Mouse (Mus musculus): Measurements from ENCODE around the gene Bmf. TPM values are rescaled to one million over a fixed set of nuclear protein-coding genes. Genes with fewer than 3 reads are reported as not detected.

Bmf gene
- polyA plus RNA-seq, 1 experiment from 2014 or later, result 0.62 TPM

- no peak overlapping the region for H3K4me2 ChIP-seq
- no peak overlapping the region for H3K27ac ChIP-seq
- no peaks in the 10 kb centered on the region for H3K9me3 ChIP-seq (replicated peaks)
- H3K36me3 ChIP-seq, result no peaks in the 10 kb centered on the region
- H3K27me3 ChIP-seq (replicated peaks), result no peaks in the 10 kb centered on the region
- WGBS (ENCODE audit: insufficient replicate concordance), result 61% methylated on average over 7 of the region's 7 CpGs
- 0 out of 2 replicates have a peak, but pooled peaks cover 4% of the 10 kb centered on the region for H3K4me1 ChIP-seq
- H3K4me3 ChIP-seq, result no peak overlapping the region
- no peak overlapping the region for H3K9ac ChIP-seq
- no peak for ATAC-seq
These were observed 42.4 kb downstream of the Bmf start for GRCm38 (mm10) chr2:118507126-118507525.

- H3K4me1 ChIP-seq, result no peaks in the 10 kb centered on the region
- no peaks in the 10 kb centered on the region for H3K9me3 ChIP-seq (replicated peaks)
- 68% methylated on average over 2 of the region's 2 CpGs for WGBS (ENCODE audit: insufficient replicate concordance)
- H3K36me3 ChIP-seq, result no peaks in the 10 kb centered on the region
- no peak for ATAC-seq
- H3K27ac ChIP-seq, result no peak overlapping the region
- 0 out of 2 replicates have a peak, but pooled peaks cover 3% of the 10 kb centered on the region for H3K27me3 ChIP-seq (replicated peaks)
- no peak overlapping the region for H3K4me2 ChIP-seq
- H3K9ac ChIP-seq, result no peak overlapping the region
- H3K4me3 ChIP-seq, result no peak overlapping the region
These were observed 49.3 kb downstream of the Bmf start for GRCm38 (mm10) chr2:118500191-118500590.

- H3K27ac ChIP-seq, result no peak overlapping the region
- H3K9ac ChIP-seq, result no peak overlapping the region
- 0 out of 2 replicates have a peak, but pooled peaks cover 3% of the 10 kb centered on the region for H3K27me3 ChIP-seq (replicated peaks)
- no peaks in the 10 kb centered on the region for H3K36me3 ChIP-seq
- H3K4me1 ChIP-seq, result no peaks in the 10 kb centered on the region
- H3K9me3 ChIP-seq (replicated peaks), result no peaks in the 10 kb centered on the region
- 23% methylated on average over 20 of the region's 20 CpGs for WGBS (ENCODE audit: insufficient replicate concordance)
- H3K4me2 ChIP-seq, result no peak overlapping the region
- H3K4me3 ChIP-seq, result no peak overlapping the region
- no peak for ATAC-seq
These were observed 50.1 kb downstream of the Bmf start for GRCm38 (mm10) chr2:118499135-118499961.

GRCm38 (mm10) chr2:118498476-118498875 lies 51.0 kb downstream of the Bmf start:
- no peak for ATAC-seq
- Histone ChIP-seq H3K27me3 (replicated peaks) (0 out of 2 replicates have a peak, but pooled peaks cover 3% of the 10 kb centered on the region), H3K9me3 (replicated peaks) (no peaks in the 10 kb centered on the region), H3K4me1 (no peaks in the 10 kb centered on the region), H3K36me3 (no peaks in the 10 kb centered on the region), H3K4me3 (no peak overlapping the region), H3K4me2 (no peak overlapping the region), H3K27ac (no peak overlapping the region), H3K9ac (no peak overlapping the region)
- WGBS (ENCODE audit: insufficient replicate concordance), result 79% methylated on average over 6 of the region's 6 CpGs

- no peaks in the 10 kb centered on the region for H3K4me1 ChIP-seq
- H3K27me3 ChIP-seq (replicated peaks), result 0 out of 2 replicates have a peak, but pooled peaks cover 3% of the 10 kb centered on the region
- no peak overlapping the region for H3K9ac ChIP-seq
- 69% methylated on average over 5 of the region's 5 CpGs for WGBS (ENCODE audit: insufficient replicate concordance)
- no peak for ATAC-seq
- no peak overlapping the region for H3K4me2 ChIP-seq
- H3K4me3 ChIP-seq, result no peak overlapping the region
- H3K9me3 ChIP-seq (replicated peaks), result no peaks in the 10 kb centered on the region
- no peaks in the 10 kb centered on the region for H3K36me3 ChIP-seq
- H3K27ac ChIP-seq, result no peak overlapping the region
These were observed 51.6 kb downstream of the Bmf start for GRCm38 (mm10) chr2:118497890-118498289.

GRCm38 (mm10) chr2:118495024-118495423 lies 54.5 kb downstream of the Bmf start:
- H3K36me3 ChIP-seq, result no peaks in the 10 kb centered on the region
- no peak overlapping the region for H3K4me3 ChIP-seq

GRCm38 (mm10) chr2:118491741-118492395 lies 57.6 kb downstream of the Bmf start:
- H3K4me2 ChIP-seq, result no peak overlapping the region
- no peak for ATAC-seq

More at GRCm38 (mm10) chr2:118495024-118495423, 54.5 kb downstream of the Bmf start:
- 0 out of 2 replicates have a peak, but pooled peaks cover 3% of the 10 kb centered on the region for H3K27me3 ChIP-seq (replicated peaks)
- peaks cover 16% of the 10 kb centered on the region for H3K4me1 ChIP-seq
- no peaks in the 10 kb centered on the region for H3K9me3 ChIP-seq (replicated peaks)
- ATAC-seq, result no peak
- no peak overlapping the region for H3K9ac ChIP-seq
- no peak overlapping the region for H3K27ac ChIP-seq
- no peak overlapping the region for H3K4me2 ChIP-seq
- WGBS (ENCODE audit: insufficient replicate concordance), result 57% methylated on average over 9 of the region's 9 CpGs

GRCm38 (mm10) chr2:118491281-118491731 lies 58.2 kb downstream of the Bmf start:
- 10% methylated on average over 5 of the region's 5 CpGs for WGBS (ENCODE audit: insufficient replicate concordance)
- Histone ChIP-seq H3K36me3 (no peaks in the 10 kb centered on the region), H3K4me2 (no peak overlapping the region), H3K9ac (no peak overlapping the region), H3K9me3 (replicated peaks) (no peaks in the 10 kb centered on the region), H3K4me3 (no peak overlapping the region), H3K27me3 (replicated peaks) (no peaks in the 10 kb centered on the region), H3K27ac (peak overlapping the region; percentile 37; the same call in 1 of the 2 replicates), H3K4me1 (peaks cover 28% of the 10 kb centered on the region)
- peak; percentile 20; the same call in 1 of the 2 replicates for ATAC-seq

More at GRCm38 (mm10) chr2:118491741-118492395, 57.6 kb downstream of the Bmf start:
- no peaks in the 10 kb centered on the region for H3K36me3 ChIP-seq
- H3K27ac ChIP-seq, result no peak overlapping the region
- peaks cover 26% of the 10 kb centered on the region for H3K4me1 ChIP-seq
- no peaks in the 10 kb centered on the region for H3K9me3 ChIP-seq (replicated peaks)
- no peaks in the 10 kb centered on the region for H3K27me3 ChIP-seq (replicated peaks)
- H3K9ac ChIP-seq, result no peak overlapping the region
- no peak overlapping the region for H3K4me3 ChIP-seq
- WGBS (ENCODE audit: insufficient replicate concordance), result 55% methylated on average over 4 of the region's 4 CpGs

GRCm38 (mm10) chr2:118490241-118491091 lies 59.0 kb downstream of the Bmf start:
- peak; percentile 53 for ATAC-seq
- Histone ChIP-seq H3K27me3 (replicated peaks) (no peaks in the 10 kb centered on the region), H3K4me2 (peak overlapping the region; percentile 8), H3K9ac (no peak overlapping the region), H3K36me3 (no peaks in the 10 kb centered on the region), H3K4me3 (no peak overlapping the region), H3K27ac (peak overlapping the region; percentile 37; the same call in 1 of the 2 replicates), H3K9me3 (replicated peaks) (no peaks in the 10 kb centered on the region), H3K4me1 (peaks cover 28% of the 10 kb centered on the region)
- 26% methylated on average over 12 of the region's 12 CpGs for WGBS (ENCODE audit: insufficient replicate concordance)

- no peak overlapping the region for H3K9ac ChIP-seq
- no peak overlapping the region for H3K4me3 ChIP-seq
- H3K36me3 ChIP-seq, result no peaks in the 10 kb centered on the region
- ATAC-seq, result no peak
- peaks cover 28% of the 10 kb centered on the region for H3K4me1 ChIP-seq
- no peak overlapping the region for H3K4me2 ChIP-seq
- whole genome bisulfite sequencing (ENCODE audit: insufficient replicate concordance), result 57% methylated on average over 3 of the region's 3 CpGs
- H3K27ac ChIP-seq, result no peak overlapping the region
- 0 out of 2 replicates have a peak, but pooled peaks cover 3% of the 10 kb centered on the region for H3K27me3 ChIP-seq (replicated peaks)
- H3K9me3 ChIP-seq (replicated peaks), result no peaks in the 10 kb centered on the region
These were observed 61.7 kb downstream of the Bmf start for GRCm38 (mm10) chr2:118487806-118488205.

GRCm38 (mm10) chr2:118486933-118487332 lies 62.6 kb downstream of the Bmf start:
- no peak for ATAC-seq
- H3K4me3 ChIP-seq, result no peak overlapping the region
- no peaks in the 10 kb centered on the region for H3K9me3 ChIP-seq (replicated peaks)
- 0 out of 2 replicates have a peak, but pooled peaks cover 3% of the 10 kb centered on the region for H3K27me3 ChIP-seq (replicated peaks)
- no peak overlapping the region for H3K9ac ChIP-seq
- H3K36me3 ChIP-seq, result no peaks in the 10 kb centered on the region
- WGBS (ENCODE audit: insufficient replicate concordance), result 15% methylated on average over 12 of the region's 12 CpGs
- no peak overlapping the region for H3K27ac ChIP-seq
- H3K4me1 ChIP-seq, result peaks cover 28% of the 10 kb centered on the region
- H3K4me2 ChIP-seq, result peak overlapping the region; percentile 35
